Mouse (Mus musculus) limb, embryonic 11.5 days (tissue): Measurements from ENCODE around the gene Tubb4b. TPM values are rescaled to one million over a fixed set of nuclear protein-coding genes. Genes with fewer than 3 reads are reported as not detected.
"Not testable (repeated sequence)": the region's sequence is repeated elsewhere in the genome, so short reads cannot be mapped to it uniquely, and the experiment has no call there.

ENCODE experiments used
- ATAC-seq: fragments of 200-750 bp; cut with Nextera tagmentation; 2 replicates; pipeline ENCODE4 v1.8.0; 2017; ENCODE audit warnings: low read depth; ENCODE audit not compliant: insufficient number of reproducible peaks, low FRiP score, low TSS enrichment
- DNase-seq: peaks from one replicate; pipeline ENCODE4 v3.0.0-alpha.2; 2015; ENCODE audit warnings: low spot score
- H3K27ac ChIP-seq: fragments of 300-500 bp; sonication (generic); replicated peaks from 2 replicates; pipeline ENCODE4 v1.5.1; 2014; ENCODE audit warnings: low read depth, mild to moderate bottlenecking, low read length
- H3K27me3 ChIP-seq: fragments of 300-500 bp; sonication (generic); 2 replicates; pipeline ENCODE4 v1.6.1; 2014; ENCODE audit warnings: mild to moderate bottlenecking, low read length, mixed read lengths; ENCODE audit not compliant: control insufficient read depth, insufficient read depth
- H3K36me3 ChIP-seq: fragments of 300-500 bp; sonication (generic); 2 replicates; pipeline ENCODE4 v1.6.1; 2014; ENCODE audit warnings: mild to moderate bottlenecking, low read length, moderate library complexity, mixed read lengths; ENCODE audit not compliant: control insufficient read depth, insufficient read depth
- H3K4me1 ChIP-seq: fragments of 300-500 bp; sonication (generic); 2 replicates; pipeline ENCODE4 v1.6.1; 2014; ENCODE audit warnings: low read length, mixed read lengths; ENCODE audit not compliant: control insufficient read depth, insufficient read depth
- H3K4me2 ChIP-seq: fragments of 300-500 bp; sonication (generic); 2 replicates; pipeline ENCODE4 v1.6.1; 2014; ENCODE audit warnings: low read depth, mild to moderate bottlenecking, moderate library complexity; ENCODE audit not compliant: severe bottlenecking
- H3K4me3 ChIP-seq: fragments of 300-500 bp; sonication (generic); 2 replicates; pipeline ENCODE4 v1.5.1; 2014; ENCODE audit warnings: low read depth, low read length
- H3K9ac ChIP-seq: fragments of 300-500 bp; sonication (generic); 2 replicates; pipeline ENCODE4 v1.6.1; 2014; ENCODE audit warnings: mild to moderate bottlenecking, low read length
- H3K9me3 ChIP-seq: fragments of 300-500 bp; sonication (generic); 2 replicates; pipeline ENCODE4 v1.6.1; 2016; ENCODE audit warnings: low read length; ENCODE audit not compliant: control insufficient read depth
- WGBS: fragments of 180-500 bp; shearing (Covaris S2); extraction: QIAGEN DNeasy Blood & Tissue Kit; methylation state at CpG from one replicate; pipeline ENCODE4 v1.1.7; 2014; 5-methylcytosine and 5-hydroxymethylcytosine counted together
- polyA plus RNA-seq: library from polyadenylated mRNA; unstranded; fragments of >200 nt; fragmentation: Nextera tagmentation; extraction: Ambion mirVana; gene quantifications from 2 replicates; pipeline ENCODE4 v1.2.1, GENCODE M21; 2014

Tubb4b gene
- polyA plus RNA-seq, 1 experiment from 2014 or later, result 567 TPM

DNA sequence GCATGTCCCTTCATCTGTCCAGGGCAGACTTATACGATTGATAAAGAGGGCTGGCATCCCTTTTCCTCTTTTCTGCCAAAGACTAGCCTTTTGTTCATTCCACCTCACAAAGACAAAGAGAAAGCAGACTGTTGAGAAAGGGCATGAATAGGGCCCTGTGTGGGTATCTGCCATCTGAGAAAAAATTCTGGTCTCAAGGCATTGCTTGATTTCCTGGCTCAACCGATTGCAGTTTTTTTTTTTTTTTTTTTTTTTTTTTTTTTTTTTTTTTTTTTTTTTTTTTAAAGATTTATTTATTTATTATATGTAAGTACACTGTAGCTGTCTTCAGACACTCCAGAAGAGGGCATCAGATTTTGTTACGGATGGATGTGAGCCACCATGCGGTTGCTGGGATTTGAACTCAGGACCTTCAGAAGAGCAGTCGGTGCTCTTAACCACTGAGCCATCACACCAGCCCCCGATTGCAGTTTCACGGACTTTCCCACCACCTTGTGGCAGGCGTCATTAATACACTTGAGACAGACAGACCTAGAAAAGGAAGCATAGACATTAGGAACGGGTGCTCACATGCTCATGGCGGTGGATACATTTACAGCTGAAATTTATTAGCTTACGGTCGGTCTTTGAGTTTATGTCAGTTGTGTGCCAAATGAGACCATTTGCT, 32.1 kb upstream of the Tubb4b start:
- H3K27ac ChIP-seq, H3K9me3 ChIP-seq, H3K4me1 ChIP-seq, H3K9ac ChIP-seq, H3K27me3 ChIP-seq, H3K36me3 ChIP-seq, ATAC-seq: not testable (repeated sequence)
- Histone ChIP-seq H3K4me2 (peak overlapping the region; percentile 99), H3K4me3 (peak overlapping the region; percentile 99)
- DNase-seq, result peak; percentile 49
- WGBS, result 60% methylated on average over 11 of the region's 12 CpGs

GRCm38 (mm10) chr2:25255284-25255779, 30.8 kb upstream of the Tubb4b start, which contains the start of gene Tmem203:
Tmem203 (plus strand) TSS chr2:25255439.
- Histone ChIP-seq H3K36me3 (0 out of 2 replicates have a peak, but pooled peaks cover 2% of the 10 kb centered on the region), H3K27me3 (no peaks in the 10 kb centered on the region), H3K9me3 (no peaks in the 10 kb centered on the region), H3K9ac (peak within 1 kb of the TSS; percentile 88), H3K27ac (peak within 1 kb of the TSS; percentile 59; the same call in 1 of the 2 replicates), H3K4me2 (peak within 1 kb of the TSS; percentile 99), H3K4me3 (peak within 1 kb of the TSS; percentile 99), H3K4me1 (peaks cover 5% of the 10 kb centered on the region; the same call in 1 of the 2 replicates)
- ATAC-seq, result peak; percentile 87
- DNase-seq, result peak; percentile 97
- WGBS, result under 1% methylated on average over 39 of the region's 39 CpGs

GRCm38 (mm10) chr2:25252331-25252730, 27.8 kb upstream of the Tubb4b start:
- 91% methylated on average over 1 of the region's 1 CpGs for WGBS
- ATAC-seq (no peak), DNase-seq (no peak)
- Histone ChIP-seq H3K9me3 (no peaks in the 10 kb centered on the region), H3K4me3 (no peak overlapping the region), H3K4me2 (no peak overlapping the region), H3K27ac (no peak overlapping the region), H3K4me1 (peaks cover 5% of the 10 kb centered on the region; the same call in 1 of the 2 replicates), H3K27me3 (no peaks in the 10 kb centered on the region), H3K9ac (no peak overlapping the region), H3K36me3 (peaks cover 5% of the 10 kb centered on the region)

GRCm38 (mm10) chr2:25246183-25247072, 21.9 kb upstream of the Tubb4b start, which contains the start of gene AL732309.1:
AL732309.1 (minus strand) TSS chr2:25246863.
- 91% methylated on average over 10 of the region's 10 CpGs for WGBS
- Histone ChIP-seq H3K27me3 (peaks cover 21% of the 10 kb centered on the region), H3K4me3 (no peak within 1 kb of the TSS), H3K9me3 (no peaks in the 10 kb centered on the region), H3K9ac (no peak within 1 kb of the TSS), H3K36me3 (peaks cover 11% of the 10 kb centered on the region), H3K4me2 (no peak within 1 kb of the TSS), H3K27ac (no peak within 1 kb of the TSS), H3K4me1 (0 out of 2 replicates have a peak, but pooled peaks cover 3% of the 10 kb centered on the region)
- DNase-seq (no peak), ATAC-seq (no peak)

- Histone ChIP-seq H3K9me3 (no peaks in the 10 kb centered on the region), H3K4me2 (no peak overlapping the region), H3K27me3 (peaks cover 28% of the 10 kb centered on the region), H3K27ac (no peak overlapping the region), H3K4me1 (peaks cover 11% of the 10 kb centered on the region; the same call in 1 of the 2 replicates), H3K36me3 (peaks cover 9% of the 10 kb centered on the region), H3K4me3 (no peak overlapping the region), H3K9ac (no peak overlapping the region)
- ATAC-seq (no peak), DNase-seq (no peak)
- WGBS, result 90% methylated on average over 4 of the region's 4 CpGs
Observed at GRCm38 (mm10) chr2:25244144-25244543, 19.6 kb upstream of the Tubb4b start.

DNA sequence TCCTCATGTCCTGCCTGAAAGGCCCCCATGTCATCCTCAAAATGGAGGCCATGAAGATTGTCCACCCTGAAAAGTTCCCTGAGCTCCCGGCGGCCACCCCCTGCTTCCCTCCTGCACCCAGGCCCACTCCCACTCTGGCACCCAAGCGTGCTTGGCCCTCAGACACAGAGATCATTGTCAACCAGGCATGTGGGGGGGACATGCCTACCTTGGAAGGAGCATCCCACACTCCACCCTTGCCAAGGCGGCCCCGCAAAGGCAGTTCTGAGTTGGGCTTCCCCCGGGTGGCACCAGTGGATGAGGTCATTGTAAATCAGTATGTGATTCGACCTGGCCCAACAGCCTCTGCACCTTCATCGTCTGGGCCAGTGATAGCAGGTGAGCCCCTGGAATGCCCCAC, 18.8 kb upstream of the Tubb4b start:
- Histone ChIP-seq H3K27ac (no peak overlapping the region), H3K9ac (no peak overlapping the region), H3K36me3 (peaks cover 9% of the 10 kb centered on the region), H3K4me2 (no peak overlapping the region), H3K4me3 (no peak overlapping the region), H3K9me3 (no peaks in the 10 kb centered on the region), H3K27me3 (peaks cover 29% of the 10 kb centered on the region), H3K4me1 (peaks cover 11% of the 10 kb centered on the region; the same call in 1 of the 2 replicates)
- 79% methylated on average over 8 of the region's 8 CpGs for WGBS
- no peak for DNase-seq
- no peak for ATAC-seq

- peak within 1 kb of the TSS; percentile 43 for H3K4me3 ChIP-seq
- H3K9ac ChIP-seq, result peak within 1 kb of the TSS; percentile 40
- H3K27ac ChIP-seq, result no peak within 1 kb of the TSS
- DNase-seq (peak; percentile 45), ATAC-seq (no peak)
- H3K36me3 ChIP-seq, result peaks cover 5% of the 10 kb centered on the region
- under 1% methylated on average over 44 of the region's 59 CpGs for WGBS
- H3K27me3 ChIP-seq, result peaks cover 29% of the 10 kb centered on the region
- H3K4me2 ChIP-seq, result peak within 1 kb of the TSS; percentile 96
- no peaks in the 10 kb centered on the region for H3K9me3 ChIP-seq
- peaks cover 11% of the 10 kb centered on the region; the same call in 1 of the 2 replicates for H3K4me1 ChIP-seq
Observed at GRCm38 (mm10) chr2:25242101-25242506, 17.6 kb upstream of the Tubb4b start, which contains the start of the genes Rnf208 and Cysrt1. Rnf208 (plus strand) TSS chr2:25242255. Cysrt1 (minus strand) TSS chr2:25242452.

- Histone ChIP-seq H3K27me3 (peaks cover 29% of the 10 kb centered on the region), H3K9ac (no peak overlapping the region)
Observed at GRCm38 (mm10) chr2:25241438-25241775, 16.9 kb upstream of the Tubb4b start.

More at GRCm38 (mm10) chr2:25241438-25241775, 16.9 kb upstream of the Tubb4b start:
- peak overlapping the region; percentile 43; the same call in 1 of the 2 replicates for H3K4me3 ChIP-seq
- 0 out of 2 replicates have a peak, but pooled peaks have one; percentile 12 for ATAC-seq
- peaks cover 3% of the 10 kb centered on the region for H3K36me3 ChIP-seq
- no peak overlapping the region for H3K27ac ChIP-seq
- peaks cover 11% of the 10 kb centered on the region; the same call in 1 of the 2 replicates for H3K4me1 ChIP-seq
- DNase-seq, result no peak
- no peaks in the 10 kb centered on the region for H3K9me3 ChIP-seq
- WGBS, result 19% methylated on average over 6 of the region's 6 CpGs
- peak overlapping the region; percentile 96 for H3K4me2 ChIP-seq
